Mouse (Mus musculus) embryonic facial prominence, embryonic 15.5 days (tissue): ENCODE data around the gene Ctdnep1. TPM values are rescaled to one million over a fixed set of nuclear protein-coding genes. Genes with fewer than 3 reads are reported as not detected.
"Not testable (repeated sequence)": the region's sequence is repeated elsewhere in the genome, so short reads cannot be mapped to it uniquely, and the experiment has no call there.

Experiments
- ATAC-seq: fragments of 200-750 bp; cut with Nextera tagmentation; 2 replicates; pipeline ENCODE4 v1.8.0; 2017; ENCODE audit warnings: low read depth, moderate TSS enrichment; ENCODE audit not compliant: insufficient number of reproducible peaks, low FRiP score, low TSS enrichment
- H3K27ac ChIP-seq: fragments of 300-500 bp; sonication (generic); replicated peaks from 2 replicates; pipeline ENCODE4 v1.5.1; 2015; ENCODE audit warnings: mild to moderate bottlenecking, inconsistent platforms
- H3K27me3 ChIP-seq: fragments of 300-500 bp; sonication (generic); 2 replicates; pipeline ENCODE4 v1.6.1; 2015; ENCODE audit warnings: inconsistent platforms
- H3K36me3 ChIP-seq: fragments of 300-500 bp; sonication (generic); 2 replicates; pipeline ENCODE4 v1.6.1; 2015; ENCODE audit warnings: mild to moderate bottlenecking, inconsistent platforms
- H3K4me1 ChIP-seq: fragments of 300-500 bp; sonication (generic); 2 replicates; pipeline ENCODE4 v1.6.1; 2015; ENCODE audit warnings: inconsistent platforms
- H3K4me2 ChIP-seq: fragments of 300-500 bp; sonication (generic); replicated peaks from 2 replicates; pipeline ENCODE4 v1.6.1; 2015; ENCODE audit warnings: mild to moderate bottlenecking, inconsistent platforms
- H3K4me3 ChIP-seq: fragments of 300-500 bp; sonication (generic); replicated peaks from 2 replicates; pipeline ENCODE4 v1.5.1; 2015; ENCODE audit warnings: mild to moderate bottlenecking, inconsistent platforms
- H3K9ac ChIP-seq: fragments of 300-500 bp; sonication (generic); 2 replicates; pipeline ENCODE4 v1.6.1; 2015; ENCODE audit warnings: inconsistent platforms
- H3K9me3 ChIP-seq: fragments of 300-500 bp; sonication (generic); replicated peaks from 2 replicates; pipeline ENCODE4 v1.6.1; 2016; ENCODE audit warnings: inconsistent platforms
- WGBS: fragments of 180-500 bp; shearing (Covaris S2); methylation state at CpG from one replicate; pipeline ENCODE4 v1.1.7; 2015; 5-methylcytosine and 5-hydroxymethylcytosine counted together
- polyA plus RNA-seq: library from polyadenylated mRNA; unstranded; fragments of >200 nt; fragmentation: Nextera tagmentation; extraction: Ambion mirVana; gene quantifications from 2 replicates; pipeline ENCODE4 v1.2.1, GENCODE M21; 2015

Ctdnep1 gene
- polyA plus RNA-seq, 1 experiment from 2014 or later: 31.6 TPM

DNA sequence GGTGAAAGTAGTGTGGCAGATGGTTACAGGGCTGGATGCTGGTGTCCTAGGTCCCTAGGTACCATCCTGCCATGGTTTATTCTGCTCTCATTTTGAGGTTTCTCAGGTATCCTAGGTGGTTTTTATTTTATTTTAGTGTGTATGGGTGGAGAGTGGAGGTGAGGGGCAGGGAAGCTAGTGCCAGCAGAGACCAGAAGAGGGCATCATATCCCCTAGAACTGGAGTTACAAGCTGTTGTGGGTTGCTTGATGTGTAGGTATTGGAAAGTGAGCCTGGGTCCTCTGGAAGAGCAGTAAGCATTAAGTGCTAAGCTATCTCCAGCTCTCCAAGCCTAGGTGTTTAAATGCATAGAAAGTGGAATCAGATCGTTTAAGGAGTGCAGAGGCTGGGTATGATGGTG lies 28.7 kb upstream of the Ctdnep1 start:
- Histone ChIP-seq H3K9ac (no peak overlapping the region), H3K4me3 (no peak overlapping the region), H3K27ac (no peak overlapping the region), H3K27me3 (no peaks in the 10 kb centered on the region), H3K9me3 (no peaks in the 10 kb centered on the region), H3K36me3 (no peaks in the 10 kb centered on the region), H3K4me2 (no peak overlapping the region), H3K4me1 (peaks cover 18% of the 10 kb centered on the region)
- whole genome bisulfite sequencing: 48% methylated on average over 1 of the region's 1 CpGs
- ATAC-seq: no peak

DNA sequence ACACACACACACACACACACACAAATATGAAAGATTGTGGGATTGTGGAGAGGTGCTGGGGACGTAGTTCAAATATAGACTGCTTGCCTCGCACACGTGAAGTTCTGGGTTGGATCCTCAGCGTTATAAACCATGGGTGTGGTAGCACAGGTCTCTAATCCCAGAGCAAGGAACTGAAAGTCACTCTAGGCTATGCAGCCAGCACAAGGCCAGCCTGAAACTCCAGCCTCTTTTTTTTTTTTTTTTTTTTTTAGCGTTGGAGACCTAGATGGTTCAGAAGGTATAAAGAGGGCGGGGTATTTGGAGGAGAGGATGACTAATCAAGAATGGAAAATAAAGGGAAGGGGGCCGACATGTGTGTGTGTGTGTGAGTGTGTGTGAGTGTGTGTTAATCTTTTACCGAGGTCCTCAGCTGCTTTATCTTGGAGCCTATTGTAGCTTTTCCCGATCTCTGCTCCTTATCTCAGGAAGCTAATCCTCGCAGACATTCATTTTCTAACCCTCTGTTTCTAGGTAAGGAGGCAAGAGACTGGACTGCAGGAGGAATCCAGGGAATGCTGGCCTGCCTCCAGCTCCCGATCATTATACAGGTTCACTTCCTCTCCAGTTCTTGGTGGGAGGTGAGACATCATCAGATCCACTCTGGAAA lies 27.6 kb upstream of the Ctdnep1 start:
- H3K27ac ChIP-seq: no peak overlapping the region
- no peak overlapping the region for H3K9ac ChIP-seq
- no peak overlapping the region for H3K4me3 ChIP-seq
- H3K36me3 ChIP-seq: no peaks in the 10 kb centered on the region
- H3K4me2 ChIP-seq: no peak overlapping the region
- peaks cover 9% of the 10 kb centered on the region for H3K4me1 ChIP-seq
- no peaks in the 10 kb centered on the region for H3K27me3 ChIP-seq
- no peak for ATAC-seq
- no peaks in the 10 kb centered on the region for H3K9me3 ChIP-seq
- 55% methylated on average over 11 of the region's 11 CpGs for WGBS

DNA sequence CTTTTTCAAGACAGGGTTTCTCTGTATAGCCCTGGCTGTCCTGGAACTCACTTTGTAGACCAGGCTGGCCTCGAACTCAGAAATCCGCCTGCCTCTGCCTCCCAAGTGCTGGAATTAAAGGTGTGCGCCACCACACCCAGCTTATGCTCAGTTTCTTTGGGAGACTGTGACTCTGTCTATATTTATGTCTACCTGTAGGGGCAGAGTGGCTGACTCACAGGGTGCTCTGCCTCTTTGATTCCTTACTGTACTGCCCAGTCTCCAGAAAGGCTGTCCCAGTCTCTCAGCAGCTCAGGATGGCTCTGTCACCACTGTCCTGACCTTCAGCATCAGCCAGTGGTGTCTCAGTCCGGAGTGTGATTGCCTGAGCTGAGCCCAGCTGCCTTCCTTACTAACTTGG lies 25.3 kb upstream of the Ctdnep1 start:
- not testable (repeated sequence) for H3K9me3 ChIP-seq, ATAC-seq, H3K27ac ChIP-seq, H3K4me2 ChIP-seq, H3K27me3 ChIP-seq, H3K9ac ChIP-seq, H3K36me3 ChIP-seq, H3K4me3 ChIP-seq, H3K4me1 ChIP-seq
- WGBS: 74% methylated on average over 4 of the region's 4 CpGs

DNA sequence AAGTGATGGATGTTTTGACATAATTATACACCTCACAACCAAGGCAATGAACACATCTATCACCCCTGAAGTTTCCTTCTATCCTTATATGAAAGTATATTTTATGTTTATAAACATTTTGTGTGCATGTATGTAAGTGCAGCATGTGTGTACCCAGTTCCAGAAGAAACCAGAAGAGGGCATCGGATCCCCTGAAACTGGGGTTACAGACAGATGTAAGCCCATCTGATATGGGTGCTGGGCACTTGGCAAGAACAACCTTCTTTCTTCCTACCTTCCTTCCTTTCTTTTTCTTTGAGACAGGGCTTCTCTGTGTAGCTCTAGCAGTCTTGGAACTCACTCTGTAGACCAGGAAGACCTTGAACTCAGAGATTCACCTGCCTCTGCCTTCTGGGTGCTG lies 24.7 kb upstream of the Ctdnep1 start:
- peaks cover 10% of the 10 kb centered on the region for H3K27me3 ChIP-seq
- H3K27ac ChIP-seq: no peak overlapping the region
- WGBS: 76% methylated on average over 1 of the region's 1 CpGs
- H3K4me2 ChIP-seq: no peak overlapping the region
- ATAC-seq: no peak
- no peaks in the 10 kb centered on the region for H3K4me1 ChIP-seq
- no peaks in the 10 kb centered on the region for H3K36me3 ChIP-seq
- no peaks in the 10 kb centered on the region for H3K9me3 ChIP-seq
- H3K4me3 ChIP-seq: no peak overlapping the region
- no peak overlapping the region for H3K9ac ChIP-seq

DNA sequence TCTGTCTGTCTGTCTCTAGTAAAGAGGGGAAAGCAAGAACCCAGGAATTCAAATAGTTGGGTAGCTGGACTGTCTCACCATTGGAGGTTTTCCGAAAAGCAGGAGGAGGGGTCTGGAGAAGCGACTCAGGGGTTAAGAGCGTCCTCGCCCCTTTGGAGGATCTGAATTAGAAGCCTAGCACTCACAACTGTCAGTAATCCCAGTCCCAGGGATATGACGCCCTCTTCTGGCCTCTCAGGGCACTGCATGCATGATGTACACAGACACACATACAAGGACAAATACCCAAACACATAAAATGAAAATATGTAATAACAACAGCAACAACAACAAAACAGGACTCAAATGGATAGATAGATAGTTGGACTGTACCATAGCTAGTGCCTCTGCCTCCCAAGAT lies 20.3 kb upstream of the Ctdnep1 start:
- no peaks in the 10 kb centered on the region for H3K36me3 ChIP-seq
- peaks cover 8% of the 10 kb centered on the region for H3K4me1 ChIP-seq
- H3K9me3 ChIP-seq: no peaks in the 10 kb centered on the region
- H3K27ac ChIP-seq: no peak overlapping the region
- H3K4me2 ChIP-seq: no peak overlapping the region
- H3K27me3 ChIP-seq: peaks cover 46% of the 10 kb centered on the region
- H3K9ac ChIP-seq: no peak overlapping the region
- WGBS: 29% methylated on average over 5 of the region's 5 CpGs
- no peak overlapping the region for H3K4me3 ChIP-seq
- no peak for ATAC-seq

DNA sequence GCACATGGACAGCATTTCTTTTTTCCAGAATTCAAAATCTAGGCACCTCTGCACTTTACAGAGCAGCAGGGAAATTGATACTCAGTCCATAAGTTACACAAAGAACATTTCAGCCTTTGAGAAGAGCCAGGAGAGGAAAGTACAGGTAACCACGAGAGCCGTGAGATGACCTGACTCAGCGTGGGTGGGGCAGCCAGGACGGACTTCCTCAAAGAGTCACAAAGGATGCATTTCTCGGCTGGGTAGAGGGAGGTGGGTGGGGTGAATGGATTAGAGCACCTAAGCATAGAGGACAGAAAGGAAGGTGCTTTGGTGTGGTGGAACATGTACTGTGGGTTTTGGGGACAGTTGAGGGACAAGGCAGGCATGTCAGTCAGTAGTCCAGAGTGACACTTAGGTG lies 19.1 kb upstream of the Ctdnep1 start:
- H3K4me2 ChIP-seq: no peak overlapping the region
- ATAC-seq: no peak
- H3K4me3 ChIP-seq: no peak overlapping the region
- H3K27me3 ChIP-seq: peaks cover 59% of the 10 kb centered on the region
- no peak overlapping the region for H3K9ac ChIP-seq
- H3K36me3 ChIP-seq: no peaks in the 10 kb centered on the region
- H3K27ac ChIP-seq: no peak overlapping the region
- H3K4me1 ChIP-seq: peaks cover 20% of the 10 kb centered on the region
- H3K9me3 ChIP-seq: no peaks in the 10 kb centered on the region
- WGBS: 30% methylated on average over 5 of the region's 5 CpGs

GRCm38 (mm10) chr11:69964650-69965270 lies 16.2 kb upstream of the Ctdnep1 start, which contains the start of gene Cldn7:
Gene Cldn7 (plus strand): TSS chr11:69964779.
- ATAC-seq: peak; percentile 20; the same call in 1 of the 2 replicates
- peaks cover 23% of the 10 kb centered on the region for H3K36me3 ChIP-seq
- peak within 1 kb of the TSS; percentile 22; the same call in 1 of the 2 replicates for H3K27ac ChIP-seq
- no peaks in the 10 kb centered on the region for H3K9me3 ChIP-seq
- peak within 1 kb of the TSS; percentile 43 for H3K4me3 ChIP-seq
- peak within 1 kb of the TSS; percentile 76 for H3K4me2 ChIP-seq
- 9% methylated on average over 24 of the region's 24 CpGs for WGBS
- peaks cover 22% of the 10 kb centered on the region for H3K4me1 ChIP-seq
- H3K9ac ChIP-seq: no peak within 1 kb of the TSS
- peaks cover 66% of the 10 kb centered on the region for H3K27me3 ChIP-seq

- Histone ChIP-seq H3K4me1 (peaks cover 22% of the 10 kb centered on the region), H3K4me2 (peak overlapping the region; percentile 76), H3K36me3 (peaks cover 30% of the 10 kb centered on the region), H3K9ac (no peak overlapping the region), H3K27me3 (peaks cover 66% of the 10 kb centered on the region), H3K9me3 (no peaks in the 10 kb centered on the region), H3K4me3 (peak overlapping the region; percentile 43), H3K27ac (no peak overlapping the region)
- WGBS: under 1% methylated on average over 49 of the region's 49 CpGs
- ATAC-seq: peak; percentile 45
These were observed 15.5 kb upstream of the Ctdnep1 start for GRCm38 (mm10) chr11:69965271-69966005.

- Histone ChIP-seq H3K27me3 (peaks cover 61% of the 10 kb centered on the region), H3K9ac (0 out of 2 replicates have a peak overlapping the region, but pooled peaks have one; percentile 15), H3K36me3 (peaks cover 33% of the 10 kb centered on the region), H3K4me3 (peak overlapping the region; percentile 43), H3K27ac (no peak overlapping the region), H3K9me3 (no peaks in the 10 kb centered on the region), H3K4me1 (peaks cover 22% of the 10 kb centered on the region), H3K4me2 (peak overlapping the region; percentile 76)
- ATAC-seq: peak; percentile 65
- WGBS: 1% methylated on average over 58 of the region's 59 CpGs
These were observed 14.7 kb upstream of the Ctdnep1 start for GRCm38 (mm10) chr11:69966006-69966859.

GRCm38 (mm10) chr11:69966860-69967517 lies 14.0 kb upstream of the Ctdnep1 start:
- no peaks in the 10 kb centered on the region for H3K9me3 ChIP-seq
- ATAC-seq: no peak
- H3K27me3 ChIP-seq: peaks cover 59% of the 10 kb centered on the region
- 0 out of 2 replicates have a peak overlapping the region, but pooled peaks have one; percentile 15 for H3K9ac ChIP-seq
- WGBS: 35% methylated on average over 17 of the region's 17 CpGs
- H3K4me1 ChIP-seq: peaks cover 22% of the 10 kb centered on the region
- peaks cover 40% of the 10 kb centered on the region for H3K36me3 ChIP-seq
- H3K4me2 ChIP-seq: peak overlapping the region; percentile 76
- H3K4me3 ChIP-seq: peak overlapping the region; percentile 43
- no peak overlapping the region for H3K27ac ChIP-seq
